Mouse (Mus musculus): ENCODE data around the gene Wwox.

The Wwox gene

DNA sequence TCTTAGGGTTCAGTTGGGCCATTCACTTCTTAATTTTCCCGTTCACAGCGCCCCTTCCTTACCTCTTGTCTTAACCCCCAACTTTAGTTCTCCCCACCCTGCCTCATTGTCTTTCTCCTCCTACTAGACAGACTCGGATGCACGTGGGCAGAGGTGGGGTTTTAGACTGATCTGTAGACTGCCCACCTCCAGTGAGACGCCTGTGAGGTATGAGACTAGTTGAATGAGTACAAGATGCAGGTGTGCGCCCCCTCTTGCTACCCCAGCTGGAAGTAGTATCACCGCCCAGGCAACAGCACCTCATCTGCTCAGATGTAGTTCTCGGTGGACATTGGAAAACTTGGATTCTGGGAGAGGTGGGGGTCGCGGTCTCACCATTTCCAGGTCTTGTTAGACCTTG is 437.8 kb downstream of the Wwox start:
- peak; percentile 52 for DNase-seq

DNA sequence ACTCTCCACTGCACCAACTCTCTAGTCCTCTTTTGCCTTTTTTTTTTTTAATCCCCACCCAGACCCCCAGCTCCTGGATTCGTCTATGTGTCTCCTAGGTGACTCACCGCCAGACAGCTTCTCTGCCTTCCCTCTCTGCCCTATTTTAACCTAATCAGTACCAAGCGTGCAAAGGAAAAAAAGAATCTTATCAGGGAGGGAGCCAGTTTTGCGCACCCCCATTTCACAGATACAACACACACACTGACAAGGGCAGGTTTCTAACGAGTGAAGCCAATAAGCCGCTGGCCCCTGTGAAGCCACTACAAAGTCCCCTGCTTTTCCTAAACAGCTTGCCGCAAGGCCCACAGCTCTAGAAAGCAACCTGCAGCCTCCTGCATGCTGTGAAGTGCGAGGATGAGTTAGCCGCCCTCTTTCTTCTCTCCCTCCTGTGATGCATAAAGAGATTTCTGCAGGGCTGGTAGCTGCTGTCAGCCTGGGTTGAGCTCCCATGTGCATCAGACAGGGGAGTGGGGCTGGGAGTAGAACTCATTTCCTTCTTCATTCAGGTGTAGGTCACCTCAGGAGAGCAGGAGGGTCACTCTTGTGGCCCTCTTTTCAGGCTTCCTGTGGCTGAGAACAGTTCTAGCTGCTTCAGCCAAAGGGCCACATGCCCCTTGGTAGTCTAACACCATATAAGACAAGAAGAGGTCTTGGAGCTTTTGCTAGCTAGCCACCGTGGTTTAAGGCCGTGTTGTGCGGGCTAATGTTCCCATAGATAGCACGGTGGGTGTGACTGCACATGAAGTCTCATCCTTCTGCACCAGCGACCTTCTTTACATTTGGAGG is 439.2 kb downstream of the Wwox start:
- DNase-seq, result peak; percentile 55

DNA sequence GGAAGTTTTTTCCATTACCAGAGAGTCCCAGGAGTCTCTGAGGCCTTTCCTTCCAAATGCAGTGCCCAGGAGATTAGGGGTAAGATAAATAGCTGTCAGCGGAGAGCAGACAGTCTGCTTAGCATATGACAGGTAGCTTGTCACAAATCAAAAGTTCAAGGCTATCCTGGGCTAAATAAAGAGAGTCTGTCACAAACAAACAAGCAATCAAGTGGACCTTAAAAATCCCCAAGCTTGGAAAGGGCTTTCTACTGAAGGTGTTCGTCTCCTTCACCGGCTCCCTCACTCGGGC is 439.8 kb downstream of the Wwox start:
- DNase-seq, result no peak

DNA sequence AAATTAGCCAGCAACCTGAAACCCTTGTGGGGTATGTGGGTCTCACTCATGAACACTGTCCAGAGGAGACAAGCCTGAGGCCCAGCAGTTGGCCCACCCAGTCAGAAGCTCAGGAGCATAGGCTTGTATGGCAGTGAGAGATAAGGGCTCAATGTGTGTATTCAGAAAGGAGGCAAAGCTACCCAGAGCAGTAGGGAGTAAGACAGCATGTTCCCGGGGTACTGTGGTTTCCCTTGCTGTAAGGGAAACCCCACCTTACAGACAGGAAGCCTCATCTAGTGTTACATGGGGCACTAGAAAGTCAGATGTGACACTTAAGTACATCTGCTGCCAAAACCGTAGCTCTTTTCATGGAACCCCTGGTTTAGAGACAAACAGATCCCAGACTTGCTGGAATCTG is 440.2 kb downstream of the Wwox start:
- DNase-seq, result peak; percentile 71

DNA sequence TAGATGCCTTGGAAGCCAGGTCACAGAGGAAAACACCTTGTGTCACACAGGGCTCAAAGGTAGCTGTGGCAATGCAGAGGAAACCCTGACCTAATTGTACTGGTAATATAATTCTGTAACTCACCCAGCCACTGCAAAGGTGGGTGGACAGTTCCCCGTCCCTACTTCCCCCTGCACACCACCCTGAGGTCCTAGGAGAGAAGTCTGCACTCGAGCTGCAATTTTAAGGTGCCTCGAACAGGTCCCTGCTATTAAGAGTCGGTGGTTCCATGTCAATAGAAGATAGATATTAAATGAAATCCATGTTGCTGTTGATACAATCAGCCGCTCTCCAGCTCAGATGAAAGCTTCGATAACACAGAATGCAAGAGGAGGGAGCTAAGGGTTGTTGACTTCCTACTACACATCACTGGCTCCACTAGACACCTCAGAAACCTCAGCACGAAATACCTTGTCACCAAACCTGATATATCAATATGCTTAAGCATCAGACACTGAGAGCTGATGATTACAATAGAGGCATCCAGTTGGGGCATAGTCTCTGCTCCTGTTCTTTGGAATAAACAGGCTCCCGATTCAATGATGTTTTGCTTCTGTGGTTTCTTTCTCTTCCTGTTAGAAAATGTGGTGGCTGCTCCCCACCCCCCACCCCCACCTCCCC is 441.1 kb downstream of the Wwox start:
- DNase-seq, result peak; percentile 33

DNA sequence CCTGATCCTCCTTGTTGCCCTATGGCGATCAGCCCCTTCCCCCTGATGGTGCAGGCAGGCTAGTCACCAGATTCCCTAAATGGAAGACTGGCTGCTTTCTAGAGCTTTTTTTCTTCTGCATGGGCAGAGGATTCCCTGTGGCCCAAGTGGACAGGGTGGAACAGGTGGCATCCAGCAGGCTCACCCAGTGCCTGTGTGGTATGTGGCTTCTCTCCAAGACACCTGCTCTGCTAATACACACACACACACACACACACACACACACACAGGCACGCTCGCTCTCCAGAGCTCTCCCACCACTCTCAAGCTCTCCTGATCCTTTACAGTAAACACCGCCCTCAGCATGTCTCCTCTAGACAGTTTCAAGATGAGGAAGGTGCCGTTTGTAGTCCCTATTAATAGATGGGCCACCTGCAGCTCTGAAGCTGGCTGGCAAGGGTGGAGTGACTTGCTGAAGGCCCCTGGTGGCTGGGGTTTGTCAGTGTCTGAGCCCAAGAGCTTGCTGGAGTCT is 442.5 kb downstream of the Wwox start:
- DNase-seq, result peak; percentile 83

DNA sequence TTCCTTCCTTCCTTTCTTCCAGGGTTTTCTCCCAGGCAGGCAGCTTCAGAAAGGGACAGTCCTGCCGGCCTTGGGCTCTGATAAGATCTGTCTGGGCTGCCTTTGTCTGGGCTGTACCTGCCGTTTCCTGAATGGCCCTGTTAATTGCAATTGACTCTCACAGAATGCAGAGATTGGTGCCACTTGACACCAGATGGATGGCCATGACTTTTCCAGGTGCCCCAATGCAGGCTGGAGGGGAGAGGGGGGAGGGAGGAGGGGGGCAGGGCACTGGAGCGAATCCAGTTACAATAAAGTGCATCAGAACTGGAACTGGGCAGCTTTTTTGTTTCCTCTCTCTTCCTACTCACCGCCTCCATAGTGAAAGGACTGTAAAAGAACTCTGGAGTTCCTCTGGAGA is 443.0 kb downstream of the Wwox start:
- no peak for DNase-seq

DNA sequence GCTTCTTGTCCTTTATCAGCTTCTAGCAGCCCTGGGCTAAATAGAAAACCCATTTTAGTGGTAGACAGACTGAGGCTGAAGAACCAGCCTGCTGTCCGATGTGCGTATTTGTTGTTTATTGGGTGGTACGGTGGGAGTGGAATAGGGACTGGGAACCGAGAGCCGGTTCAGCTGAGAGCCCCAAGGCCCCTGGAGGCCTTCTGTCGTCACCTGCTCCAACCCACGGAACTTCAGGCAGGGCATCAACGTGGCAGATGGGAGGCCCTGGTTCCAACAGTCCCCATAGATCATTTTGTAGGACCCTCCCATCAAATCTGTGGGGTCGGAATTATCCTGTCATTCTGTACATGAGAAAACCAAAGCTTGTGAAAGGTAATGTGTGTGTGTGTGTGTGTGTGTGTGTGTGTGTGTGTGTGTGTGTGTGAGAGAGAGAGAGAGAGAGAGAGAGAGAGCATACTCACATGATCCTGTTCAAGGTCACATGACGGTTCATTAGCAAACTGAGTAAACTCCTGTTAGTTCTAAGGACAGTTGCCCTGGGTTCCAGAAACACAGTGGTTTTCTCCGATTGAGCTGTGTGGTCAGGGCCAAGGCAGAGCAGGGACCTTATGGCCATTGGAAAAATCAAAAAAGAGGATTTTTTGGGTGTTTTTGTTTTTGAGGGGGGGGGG is 443.6 kb downstream of the Wwox start:
- no peak for DNase-seq

DNA sequence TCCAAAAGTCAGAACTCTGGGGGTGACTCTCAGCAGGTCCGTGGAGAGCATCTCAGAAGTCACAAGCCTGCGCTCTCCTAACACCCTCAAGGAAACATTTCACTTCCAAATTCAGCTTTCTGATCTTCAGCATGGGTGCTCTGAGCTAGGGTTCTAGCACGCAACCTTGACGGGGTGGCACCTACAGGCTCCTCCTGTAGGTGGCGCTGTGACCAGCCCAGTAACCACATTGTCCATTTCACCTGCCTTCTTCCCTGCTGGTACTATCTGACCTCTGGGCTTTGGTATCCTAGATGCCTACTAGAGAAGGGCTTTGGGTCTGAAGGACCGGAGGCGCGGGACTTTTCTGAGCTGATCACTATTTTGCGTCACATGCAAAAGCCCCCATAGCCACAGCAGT is 444.5 kb downstream of the Wwox start:
- DNase-seq, result peak; percentile 50

DNA sequence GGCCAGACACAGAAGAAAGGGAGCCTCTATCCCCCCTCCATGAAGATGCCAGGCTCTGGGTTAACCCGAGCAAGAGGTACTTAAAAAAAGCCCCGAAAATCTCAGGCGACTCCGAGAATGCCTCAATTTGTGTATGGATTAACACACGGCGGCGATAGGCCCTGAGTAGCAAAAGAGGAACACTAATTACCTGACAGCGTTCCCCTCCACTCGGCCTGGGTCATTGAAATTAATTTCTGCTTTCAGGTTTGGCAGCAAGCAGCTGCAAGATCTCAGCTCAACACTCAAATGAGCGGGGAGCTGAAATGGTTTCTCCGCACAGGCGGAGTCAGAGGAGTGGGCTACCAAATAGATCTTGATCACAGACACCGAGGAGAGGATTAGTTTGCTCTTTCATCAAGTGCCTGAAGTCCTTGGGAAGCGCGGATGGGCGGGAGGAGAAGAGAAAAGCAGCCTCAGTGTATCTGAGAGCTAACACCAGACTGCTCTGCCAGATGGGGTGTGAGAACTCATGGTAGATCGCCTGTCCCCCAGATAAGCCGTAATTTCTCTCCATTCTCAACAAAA is 445.7 kb downstream of the Wwox start:
- DNase-seq, result no peak

DNA sequence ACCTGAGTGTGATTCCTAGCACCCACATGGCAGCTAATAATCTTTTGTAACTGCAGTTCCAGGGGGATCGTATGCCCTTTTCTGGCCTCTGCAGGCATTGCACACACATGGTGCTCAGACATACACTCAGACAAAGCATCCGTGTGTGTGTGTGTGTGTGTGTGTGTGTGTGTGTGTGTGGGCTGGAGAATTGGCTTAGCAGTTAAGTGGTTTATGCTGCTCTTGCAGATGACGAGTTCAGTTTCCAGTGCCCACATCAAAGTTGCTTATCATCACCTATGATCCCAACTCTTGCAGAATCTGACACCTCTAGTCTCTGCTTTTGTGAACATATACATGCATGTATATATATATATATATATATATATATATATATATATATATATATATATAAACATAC is 448.9 kb downstream of the Wwox start:
- no peak for DNase-seq

DNA sequence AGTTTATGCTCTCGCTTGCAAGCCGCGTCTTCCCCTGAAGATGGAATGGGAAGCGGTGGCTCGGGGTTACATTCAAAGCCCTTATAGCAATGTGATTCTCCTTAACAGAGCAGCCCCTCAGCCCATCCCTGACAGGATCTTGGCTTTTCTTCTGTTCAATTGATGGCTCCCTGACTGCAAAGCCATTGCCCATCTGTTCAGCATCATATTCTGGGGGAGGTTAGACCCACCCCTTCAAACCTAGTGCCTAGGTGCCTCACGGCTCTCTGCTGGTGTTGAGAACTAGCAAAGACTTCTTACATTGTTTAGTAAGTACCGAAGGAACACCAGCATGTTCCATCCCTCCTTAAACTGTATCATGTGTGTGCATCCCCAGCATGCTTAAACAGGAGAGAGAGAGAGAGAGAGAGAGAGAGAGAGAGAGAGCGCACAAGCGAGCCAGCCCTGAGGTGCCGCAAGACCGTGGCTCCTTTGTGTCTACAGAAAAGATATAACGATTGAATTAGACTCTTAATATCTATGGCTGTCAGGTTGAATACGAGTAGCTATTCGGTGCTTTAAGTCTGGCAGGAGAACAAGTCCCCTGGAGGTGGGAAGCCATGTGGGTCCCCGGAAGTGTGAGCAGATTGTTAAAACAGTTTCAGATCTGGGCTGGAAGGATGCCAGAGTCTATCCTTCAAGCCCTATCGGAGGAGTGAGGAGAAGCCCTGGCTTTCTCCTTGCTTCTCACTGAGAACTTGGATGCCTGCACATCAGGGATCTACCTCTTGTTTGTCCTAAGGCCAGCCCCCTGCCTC is 450.3 kb downstream of the Wwox start:
- no peak for DNase-seq

DNA sequence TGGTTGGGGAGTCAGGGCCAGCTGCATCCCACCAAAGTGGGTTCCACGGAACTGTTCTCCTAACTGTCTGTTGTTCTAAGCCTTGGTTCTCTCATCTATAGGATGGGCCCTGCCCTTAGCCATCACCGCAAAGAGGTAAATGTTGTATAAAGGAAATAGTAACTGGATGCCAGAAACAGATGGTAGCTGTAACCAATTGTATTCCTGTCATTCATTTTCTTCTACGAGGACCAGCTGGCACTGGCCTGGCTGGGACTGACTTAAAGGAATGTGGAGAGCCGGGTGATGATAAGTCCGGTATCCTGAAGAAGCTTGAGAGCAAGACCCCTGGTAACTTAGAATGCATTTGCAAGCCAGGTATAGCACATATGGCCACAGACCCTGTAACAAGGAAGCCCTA is 451.0 kb downstream of the Wwox start:
- no peak for DNase-seq

DNA sequence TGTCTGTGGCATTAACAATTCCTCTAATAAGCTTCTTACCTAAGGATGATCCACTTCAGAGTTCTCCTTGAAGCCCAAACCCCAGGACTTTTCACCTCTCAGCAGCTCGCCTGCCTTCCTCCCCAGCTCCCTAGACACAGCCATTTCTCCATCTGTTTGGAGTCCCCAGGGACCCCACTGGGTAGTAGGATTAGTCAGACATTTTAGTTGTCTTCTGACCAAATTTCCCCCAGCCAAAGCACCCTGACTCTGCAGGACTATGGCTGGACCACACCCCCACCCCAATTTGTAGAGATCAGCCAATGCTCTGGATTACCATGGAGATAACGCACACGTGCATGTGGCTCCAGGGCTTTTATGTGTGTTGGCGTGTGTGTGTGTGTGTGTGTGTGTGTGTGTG is 451.8 kb downstream of the Wwox start:
- DNase-seq, result no peak

DNA sequence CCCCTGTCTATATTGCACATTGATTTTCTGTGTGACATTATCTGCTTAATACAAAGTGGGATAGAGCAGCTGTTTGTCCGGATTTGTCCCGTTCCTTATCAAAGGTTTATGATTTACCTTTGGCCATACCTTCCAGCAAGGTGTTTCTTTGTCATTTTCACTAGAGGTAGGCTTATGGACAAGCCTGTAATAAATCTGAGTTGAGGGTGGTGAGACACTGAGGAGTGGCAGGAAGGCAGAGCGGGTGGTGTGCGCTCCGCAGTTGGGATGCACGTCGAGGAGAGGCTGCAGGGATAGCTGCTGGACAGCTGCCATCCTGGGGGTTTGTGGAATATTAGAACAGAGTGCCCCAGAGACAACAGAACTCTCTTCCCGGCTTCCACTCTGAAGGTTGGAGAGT is 458.0 kb downstream of the Wwox start:
- DNase-seq, result no peak

DNA sequence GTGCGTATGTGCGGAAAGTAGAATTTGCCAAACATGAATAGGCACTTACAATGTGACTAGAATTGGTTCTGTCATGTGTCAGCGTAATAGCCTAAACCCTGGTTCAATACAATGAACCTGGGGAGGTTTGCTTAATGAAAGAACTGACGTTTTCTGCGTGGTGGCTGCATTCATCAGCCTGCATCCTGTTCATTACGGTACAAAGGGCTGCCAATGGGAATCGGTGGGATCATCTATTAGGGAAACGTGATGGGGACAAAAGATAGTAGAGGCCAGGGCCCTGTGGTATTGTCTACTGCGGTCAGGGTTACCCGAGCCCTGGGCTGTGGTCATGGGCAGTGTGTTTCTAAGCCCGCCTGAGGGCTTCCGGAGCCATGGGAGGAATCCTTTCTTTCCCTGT is 459.7 kb downstream of the Wwox start:
- DNase-seq, result no peak

DNA sequence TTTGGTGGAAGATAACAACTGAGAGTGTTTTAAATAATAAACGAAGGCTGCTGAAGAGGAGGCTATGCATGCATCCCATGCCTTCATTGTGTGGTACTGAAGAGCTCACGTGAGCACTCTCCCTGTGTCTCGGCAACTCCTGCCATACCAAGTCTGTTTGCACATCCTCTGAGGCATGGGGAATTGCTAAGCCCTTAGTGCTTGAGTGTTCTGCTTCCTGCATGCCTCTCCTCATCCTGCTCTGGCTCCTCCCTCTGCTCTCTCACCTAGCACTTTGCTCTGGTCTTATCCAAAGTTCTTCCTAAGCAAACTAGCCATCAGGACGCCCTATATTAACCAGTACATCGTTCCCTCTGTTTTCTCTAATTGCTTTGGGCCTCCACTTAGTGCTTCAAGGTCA is 463.1 kb downstream of the Wwox start:
- DNase-seq, result no peak

DNA sequence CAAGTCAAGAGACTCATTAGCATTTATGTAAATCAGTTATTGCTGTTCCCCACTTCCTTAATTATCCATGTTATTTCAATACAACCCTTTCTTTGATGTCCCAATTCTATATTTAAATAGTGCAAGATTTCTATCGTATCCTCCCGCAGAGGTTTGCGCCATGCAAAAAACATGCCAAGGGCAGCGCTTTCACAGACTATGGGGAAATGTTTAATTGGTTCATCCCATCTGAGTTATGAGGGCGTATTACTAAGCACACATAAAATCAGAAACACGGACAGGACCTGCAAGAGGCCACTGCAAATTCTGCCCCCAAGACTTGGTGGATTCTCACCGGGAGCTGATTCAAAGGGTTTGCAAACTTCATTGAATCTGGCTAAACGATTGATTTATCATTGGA is 468.6 kb downstream of the Wwox start:
- no peak for DNase-seq

DNA sequence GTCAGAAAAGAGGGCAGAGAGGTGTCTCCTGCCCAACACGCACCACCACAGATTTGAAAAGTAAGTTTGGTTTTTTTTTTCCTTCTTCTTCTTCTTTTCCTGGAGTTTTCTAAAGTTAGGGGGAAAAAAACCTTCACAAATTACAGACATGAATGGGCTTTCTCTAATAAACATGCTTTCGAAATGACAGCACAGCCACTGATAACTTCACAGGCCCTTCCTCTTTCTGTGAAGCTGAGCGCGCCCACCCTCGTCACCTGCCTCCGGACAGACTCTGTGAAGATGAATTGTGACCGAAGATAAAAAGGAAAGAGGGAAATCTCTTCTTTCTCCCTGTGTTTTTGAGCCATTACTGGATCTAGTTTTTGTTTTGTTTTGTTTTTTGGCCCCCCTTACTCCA is 469.1 kb downstream of the Wwox start:
- DNase-seq, result no peak

DNA sequence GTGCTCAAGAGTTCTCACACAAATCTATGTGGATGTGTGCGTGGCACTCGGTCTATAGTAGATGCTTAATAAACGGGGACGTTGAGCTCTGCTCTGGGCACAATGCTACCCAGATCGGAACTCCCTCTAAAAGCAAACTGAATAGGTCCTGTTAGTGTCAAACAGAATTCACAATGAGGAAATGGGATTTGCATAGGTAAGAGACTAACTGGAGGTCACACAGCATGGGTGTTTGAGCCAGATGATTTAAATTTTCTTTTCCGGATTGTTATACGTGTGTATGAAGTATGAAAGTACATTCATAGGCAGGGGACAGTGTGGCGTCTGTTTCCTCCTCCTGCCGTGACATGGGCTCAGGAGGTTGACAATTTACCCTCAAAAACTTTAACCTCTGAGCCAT is 469.7 kb downstream of the Wwox start:
- DNase-seq, result no peak

DNA sequence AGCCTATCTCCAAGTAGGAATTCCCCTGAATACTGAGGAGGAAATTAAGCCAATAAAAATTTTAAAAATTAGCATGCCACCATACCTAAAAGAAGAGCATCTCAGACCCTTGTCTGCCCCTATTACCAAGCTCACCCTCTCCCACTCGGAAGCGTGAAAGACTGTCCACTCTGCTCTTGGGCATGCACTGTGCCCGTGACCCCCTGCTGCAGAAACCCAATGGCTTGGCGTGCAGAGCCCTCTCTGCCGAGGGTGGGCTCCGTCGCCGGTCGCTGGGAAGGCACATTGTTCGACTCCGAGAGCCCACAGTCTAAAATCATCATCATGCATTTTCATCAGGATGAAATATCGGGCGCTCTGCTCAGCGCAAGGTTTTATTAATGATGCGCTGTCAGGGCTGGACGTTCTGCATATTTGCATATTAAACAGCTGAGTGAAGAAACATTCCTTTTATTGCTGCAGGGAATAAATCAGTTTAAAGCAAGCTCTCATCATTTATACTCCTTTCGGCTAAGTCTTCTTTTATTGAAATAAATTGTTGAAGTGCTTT is 471.7 kb downstream of the Wwox start:
- DNase-seq, result no peak

DNA sequence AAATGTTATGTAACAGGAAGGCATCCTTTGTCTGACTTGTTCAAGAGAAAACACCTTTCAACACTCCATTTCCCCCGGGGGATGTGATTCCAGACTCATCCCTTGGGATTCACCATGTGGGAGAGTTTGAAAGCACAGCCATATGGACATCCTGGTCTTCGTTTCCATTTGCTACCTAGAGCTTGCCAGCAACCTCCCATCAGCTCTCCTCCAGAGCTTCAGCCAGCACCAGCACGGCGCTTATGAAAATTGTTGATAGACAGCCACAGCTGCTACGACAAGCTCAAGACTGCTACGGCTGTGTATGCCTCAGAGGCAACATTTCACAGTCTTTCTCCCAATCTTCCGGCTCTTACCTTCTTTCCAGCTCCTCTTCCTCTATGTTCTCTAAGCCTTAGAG is 484.2 kb downstream of the Wwox start:
- no peak for DNase-seq

DNA sequence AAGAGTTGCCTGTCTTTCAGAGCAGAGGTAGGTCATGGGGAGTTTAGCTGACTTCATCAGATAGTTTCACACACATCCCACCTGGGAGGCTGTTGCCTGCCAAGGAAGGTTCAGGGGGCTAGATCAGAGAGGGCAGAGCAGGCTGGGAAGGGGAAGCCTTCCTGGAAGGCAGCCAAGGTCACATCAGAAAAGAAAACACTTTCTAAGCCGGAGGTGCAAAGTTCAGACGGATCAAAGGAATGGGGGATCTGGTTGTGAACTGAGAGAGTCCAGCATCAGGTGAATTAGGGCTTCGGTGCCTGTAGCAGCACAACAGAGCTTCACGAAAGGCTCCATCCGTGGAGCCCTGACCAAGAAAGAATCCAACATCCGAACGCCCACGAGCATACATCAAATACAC is 488.0 kb downstream of the Wwox start:
- no peak for DNase-seq

All from thymus, postnatal 14 days (tissue).